Mouse (Mus musculus) midbrain, embryonic 14.5 days (tissue): ENCODE results near the gene Cog2. TPM values are rescaled to one million over a fixed set of nuclear protein-coding genes. Genes with fewer than 3 reads are reported as not detected.

Experiments
- ATAC-seq: fragments of 200-750 bp; cut with Nextera tagmentation; 2 replicates; pipeline ENCODE4 v1.8.0; 2017; ENCODE audit warnings: moderate number of reproducible peaks, moderate library complexity; ENCODE audit not compliant: low FRiP score, low TSS enrichment
- DNase-seq: peaks from one replicate; pipeline ENCODE4 v3.0.0-alpha.2; 2015
- H3K27ac ChIP-seq: fragments of 300-500 bp; sonication (generic); replicated peaks from 2 replicates; pipeline ENCODE4 v1.5.1; 2014; ENCODE audit warnings: mild to moderate bottlenecking, low read depth, low read length, moderate library complexity
- H3K27me3 ChIP-seq: fragments of 300-500 bp; sonication (generic); 2 replicates; pipeline ENCODE4 v1.6.1; 2014; ENCODE audit warnings: low read length, control low read depth, mixed read lengths; ENCODE audit not compliant: control insufficient read depth, insufficient read depth
- H3K36me3 ChIP-seq: fragments of 300-500 bp; sonication (generic); 2 replicates; pipeline ENCODE4 v1.6.1; 2014; ENCODE audit warnings: low read length, control low read depth; ENCODE audit not compliant: control insufficient read depth, insufficient read depth
- H3K4me1 ChIP-seq: fragments of 300-500 bp; sonication (generic); 2 replicates; pipeline ENCODE4 v1.6.1; 2014; ENCODE audit warnings: mild to moderate bottlenecking, antibody characterized with exemption, low read length, control low read depth; ENCODE audit not compliant: control insufficient read depth, insufficient read depth
- H3K4me2 ChIP-seq: fragments of 300-500 bp; sonication (generic); 2 replicates; pipeline ENCODE4 v1.6.1; 2014; ENCODE audit warnings: mild to moderate bottlenecking, low read length, moderate library complexity
- H3K4me3 ChIP-seq: fragments of 300-500 bp; sonication (generic); replicated peaks from 2 replicates; pipeline ENCODE4 v1.5.1; 2014; ENCODE audit warnings: low read depth, low read length
- H3K9ac ChIP-seq: fragments of 300-500 bp; sonication (generic); replicated peaks from 2 replicates; pipeline ENCODE4 v1.6.1; 2014; ENCODE audit warnings: mild to moderate bottlenecking, low read length, moderate library complexity
- H3K9me3 ChIP-seq: fragments of 300-500 bp; sonication (generic); 2 replicates; pipeline ENCODE4 v1.6.1; 2016; ENCODE audit warnings: low read length, control low read depth, mixed read lengths; ENCODE audit not compliant: control insufficient read depth
- WGBS: fragments of 180-500 bp; shearing (Covaris S2); extraction: QIAGEN DNeasy Blood & Tissue Kit; methylation state at CpG from one replicate; pipeline ENCODE4 v1.1.7; 2014; 5-methylcytosine and 5-hydroxymethylcytosine counted together
- polyA plus RNA-seq: library from polyadenylated mRNA; unstranded; fragments of >200 nt; fragmentation: Nextera tagmentation; extraction: Ambion mirVana; gene quantifications from 2 replicates; pipeline ENCODE4 v1.2.1, GENCODE M21; 2014

The Cog2 gene
- polyA plus RNA-seq, 1 experiment from 2014 or later, result 39.3 TPM

- Histone ChIP-seq H3K9me3 (no peaks in the 10 kb centered on the region), H3K4me3 (no peak overlapping the region), H3K27ac (no peak overlapping the region), H3K9ac (no peak overlapping the region), H3K4me2 (no peak overlapping the region), H3K4me1 (no peaks in the 10 kb centered on the region), H3K27me3 (no peaks in the 10 kb centered on the region), H3K36me3 (peaks cover 94% of the 10 kb centered on the region)
- ATAC-seq (no peak), DNase-seq (no peak)
- 91% methylated on average over 14 of the region's 14 CpGs for WGBS
These were observed 9.5 kb downstream of the Cog2 start for GRCm38 (mm10) chr8:124530076-124530475.

- DNase-seq (no peak), ATAC-seq (no peak)
- Histone ChIP-seq H3K4me2 (no peak overlapping the region), H3K9me3 (no peaks in the 10 kb centered on the region), H3K27me3 (no peaks in the 10 kb centered on the region), H3K4me1 (no peaks in the 10 kb centered on the region), H3K27ac (no peak overlapping the region), H3K36me3 (peaks cover 96% of the 10 kb centered on the region), H3K4me3 (no peak overlapping the region), H3K9ac (no peak overlapping the region)
- WGBS, result 95% methylated on average over 7 of the region's 7 CpGs
These were observed 10.0 kb downstream of the Cog2 start for GRCm38 (mm10) chr8:124530556-124530955.

GRCm38 (mm10) chr8:124530996-124531395 is 10.4 kb downstream of the Cog2 start:
- H3K4me3 ChIP-seq, result no peak overlapping the region
- no peaks in the 10 kb centered on the region for H3K9me3 ChIP-seq
- H3K27ac ChIP-seq, result no peak overlapping the region
- no peaks in the 10 kb centered on the region for H3K4me1 ChIP-seq
- no peak overlapping the region for H3K9ac ChIP-seq
- WGBS, result 94% methylated on average over 4 of the region's 4 CpGs
- DNase-seq (no peak), ATAC-seq (no peak)
- H3K27me3 ChIP-seq, result no peaks in the 10 kb centered on the region
- H3K36me3 ChIP-seq, result peaks cover 96% of the 10 kb centered on the region
- no peak overlapping the region for H3K4me2 ChIP-seq

DNA sequence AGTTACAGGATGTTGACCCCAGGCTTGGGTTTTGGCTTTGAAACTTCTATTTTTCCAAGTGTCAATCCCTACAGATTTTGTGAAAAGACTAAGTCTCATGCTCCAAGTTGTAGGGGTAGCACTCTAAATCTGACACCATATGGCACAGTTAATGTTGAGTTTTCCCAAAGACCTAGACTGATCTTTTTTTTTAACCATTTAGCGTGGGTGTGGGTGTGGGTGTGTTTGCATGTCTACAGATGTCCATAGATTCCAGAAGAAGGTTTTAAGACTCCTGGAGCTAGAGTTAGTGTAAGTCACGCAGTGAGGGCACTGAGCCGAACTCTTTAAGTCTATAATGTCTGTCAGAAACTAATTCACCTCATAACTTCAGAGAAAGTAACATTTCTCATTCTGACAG is 12.1 kb downstream of the Cog2 start:
- Histone ChIP-seq H3K36me3 (peaks cover 91% of the 10 kb centered on the region), H3K27ac (no peak overlapping the region), H3K4me1 (no peaks in the 10 kb centered on the region), H3K4me3 (no peak overlapping the region), H3K9me3 (no peaks in the 10 kb centered on the region), H3K27me3 (no peaks in the 10 kb centered on the region), H3K4me2 (no peak overlapping the region), H3K9ac (no peak overlapping the region)
- ATAC-seq (no peak), DNase-seq (no peak)
- 95% methylated on average over 3 of the region's 3 CpGs for WGBS

DNA sequence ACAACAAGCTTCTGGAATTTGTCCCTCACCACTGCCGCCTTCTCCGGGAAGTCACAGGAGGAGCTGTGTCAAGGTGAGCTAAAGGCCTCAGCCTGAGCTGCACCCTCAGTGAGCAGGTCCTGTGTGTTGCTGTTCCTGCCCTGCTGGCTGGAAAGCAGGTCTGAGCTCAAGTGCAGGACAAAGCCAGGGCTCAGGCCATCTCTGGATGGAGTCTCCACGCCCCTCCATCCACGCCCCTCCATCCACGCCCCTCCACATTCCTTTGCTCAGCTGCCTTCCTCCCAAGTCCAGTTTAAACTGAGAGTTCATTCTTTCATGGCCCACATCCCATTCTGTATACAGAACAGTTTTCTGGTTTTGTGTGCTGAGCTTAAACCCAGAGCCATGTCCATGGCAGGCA is 14.9 kb downstream of the Cog2 start:
- H3K9ac ChIP-seq, result no peak overlapping the region
- DNase-seq (no peak), ATAC-seq (no peak)
- H3K9me3 ChIP-seq, result no peaks in the 10 kb centered on the region
- no peaks in the 10 kb centered on the region for H3K4me1 ChIP-seq
- H3K4me2 ChIP-seq, result no peak overlapping the region
- no peak overlapping the region for H3K27ac ChIP-seq
- peaks cover 93% of the 10 kb centered on the region for H3K36me3 ChIP-seq
- no peak overlapping the region for H3K4me3 ChIP-seq
- no peaks in the 10 kb centered on the region for H3K27me3 ChIP-seq
- WGBS, result 92% methylated on average over 5 of the region's 5 CpGs

GRCm38 (mm10) chr8:124540906-124541305 is 20.3 kb downstream of the Cog2 start:
- DNase-seq, result no peak
- ATAC-seq, result no peak
- Histone ChIP-seq H3K9me3 (no peaks in the 10 kb centered on the region), H3K27ac (no peak overlapping the region), H3K36me3 (peaks cover 95% of the 10 kb centered on the region), H3K4me3 (no peak overlapping the region), H3K4me2 (no peak overlapping the region), H3K27me3 (no peaks in the 10 kb centered on the region), H3K4me1 (no peaks in the 10 kb centered on the region), H3K9ac (no peak overlapping the region)
- WGBS, result 97% methylated on average over 12 of the region's 12 CpGs

- 97% methylated on average over 4 of the region's 4 CpGs for WGBS
- H3K27me3 ChIP-seq, result no peaks in the 10 kb centered on the region
- H3K36me3 ChIP-seq, result peaks cover 99% of the 10 kb centered on the region
- no peak overlapping the region for H3K4me2 ChIP-seq
- DNase-seq (no peak), ATAC-seq (no peak)
- H3K4me3 ChIP-seq, result no peak overlapping the region
- H3K27ac ChIP-seq, result no peak overlapping the region
- no peak overlapping the region for H3K9ac ChIP-seq
- no peaks in the 10 kb centered on the region for H3K4me1 ChIP-seq
- H3K9me3 ChIP-seq, result no peaks in the 10 kb centered on the region
These were observed 21.4 kb downstream of the Cog2 start for GRCm38 (mm10) chr8:124542001-124542400.

- H3K27ac ChIP-seq, result no peak overlapping the region
- ATAC-seq (no peak), DNase-seq (no peak)
- no peak overlapping the region for H3K9ac ChIP-seq
- H3K27me3 ChIP-seq, result no peaks in the 10 kb centered on the region
- H3K9me3 ChIP-seq, result no peaks in the 10 kb centered on the region
- WGBS, result 93% methylated on average over 5 of the region's 5 CpGs
- H3K4me1 ChIP-seq, result no peaks in the 10 kb centered on the region
- H3K4me2 ChIP-seq, result no peak overlapping the region
- H3K4me3 ChIP-seq, result no peak overlapping the region
- H3K36me3 ChIP-seq, result peaks cover 100% of the 10 kb centered on the region
These were observed 22.7 kb downstream of the Cog2 start for GRCm38 (mm10) chr8:124543272-124543671.

GRCm38 (mm10) chr8:124546371-124546770 is 25.8 kb downstream of the Cog2 start:
- ATAC-seq (no peak), DNase-seq (no peak)
- no peaks in the 10 kb centered on the region for H3K27me3 ChIP-seq
- peaks cover 98% of the 10 kb centered on the region for H3K36me3 ChIP-seq
- no peak overlapping the region for H3K4me3 ChIP-seq
- H3K4me1 ChIP-seq, result no peaks in the 10 kb centered on the region
- no peaks in the 10 kb centered on the region for H3K9me3 ChIP-seq
- no peak overlapping the region for H3K27ac ChIP-seq
- no peak overlapping the region for H3K9ac ChIP-seq
- no peak overlapping the region for H3K4me2 ChIP-seq
- WGBS, result 95% methylated on average over 6 of the region's 6 CpGs
